Mouse (Mus musculus): ENCODE results near the gene Kdm8.

Gene Kdm8

GRCm38 (mm10) chr7:125511432-125511831 is 67.0 kb downstream of the Kdm8 start:
- no peak for TF ChIP-seq GATA4 (IDR thresholded peaks at IDR 0.05; ENCODE audit: insufficient replicate concordance, low read length)

DNA sequence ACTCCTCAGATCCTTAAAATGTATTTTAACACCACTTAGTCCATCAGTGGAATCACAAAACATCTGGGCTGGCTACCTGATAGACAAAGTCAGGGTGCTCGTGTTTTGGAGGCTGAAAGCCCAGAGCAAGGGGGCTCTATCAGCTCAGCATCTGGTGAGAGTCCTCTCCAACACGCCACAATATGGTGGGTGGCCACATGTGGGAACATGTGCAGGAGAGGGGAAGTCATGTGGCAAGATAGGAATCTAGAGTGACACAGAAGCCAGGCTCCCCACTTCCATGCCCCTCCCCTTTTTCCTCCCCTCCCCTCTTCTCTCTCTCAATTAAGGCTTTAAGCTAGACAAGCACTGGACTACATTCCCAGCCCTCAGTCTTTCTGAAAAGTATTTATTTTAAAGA is 67.4 kb downstream of the Kdm8 start:
- no peak for TF ChIP-seq GATA4 (IDR thresholded peaks at IDR 0.05; ENCODE audit: insufficient replicate concordance, low read length)

Data from liver, adult (tissue).